Mouse (Mus musculus) neural tube, embryonic 15.5 days (tissue): Measurements from ENCODE around the gene Lrrc1. TPM values are rescaled to one million over a fixed set of nuclear protein-coding genes. Genes with fewer than 3 reads are reported as not detected.
"Not testable (repeated sequence)": the region's sequence is repeated elsewhere in the genome, so short reads cannot be mapped to it uniquely, and the experiment has no call there.

Experiments
- ATAC-seq: fragments of 200-750 bp; cut with Nextera tagmentation; 2 replicates; pipeline ENCODE4 v1.8.0; 2017; ENCODE audit warnings: mild to moderate bottlenecking, moderate TSS enrichment, moderate library complexity; ENCODE audit not compliant: low FRiP score
- H3K27ac ChIP-seq: fragments of 300-500 bp; sonication (generic); replicated peaks from 2 replicates; pipeline ENCODE4 v1.5.1; 2015; ENCODE audit warnings: mild to moderate bottlenecking, inconsistent platforms
- H3K27me3 ChIP-seq: fragments of 300-500 bp; sonication (generic); replicated peaks from 2 replicates; pipeline ENCODE4 v1.6.1; 2015; ENCODE audit warnings: inconsistent platforms
- H3K36me3 ChIP-seq: fragments of 300-500 bp; sonication (generic); 2 replicates; pipeline ENCODE4 v1.6.1; 2015; ENCODE audit warnings: inconsistent platforms
- H3K4me1 ChIP-seq: fragments of 300-500 bp; sonication (generic); 2 replicates; pipeline ENCODE4 v1.6.1; 2015; ENCODE audit warnings: inconsistent platforms
- H3K4me2 ChIP-seq: fragments of 300-500 bp; sonication (generic); 2 replicates; pipeline ENCODE4 v1.6.1; 2015; ENCODE audit warnings: inconsistent platforms, mild to moderate bottlenecking, moderate library complexity
- H3K4me3 ChIP-seq: fragments of 300-500 bp; sonication (generic); replicated peaks from 2 replicates; pipeline ENCODE4 v1.5.1; 2015; ENCODE audit warnings: mild to moderate bottlenecking, inconsistent platforms
- H3K9ac ChIP-seq: fragments of 300-500 bp; sonication (generic); replicated peaks from 2 replicates; pipeline ENCODE4 v1.6.1; 2015; ENCODE audit warnings: mild to moderate bottlenecking, inconsistent platforms
- H3K9me3 ChIP-seq: fragments of 300-500 bp; sonication (generic); replicated peaks from 2 replicates; pipeline ENCODE4 v1.6.1; 2016; ENCODE audit warnings: inconsistent platforms
- WGBS: fragments of 180-500 bp; shearing (Covaris S2); methylation state at CpG from one replicate; pipeline ENCODE4 v1.1.7; 2015; ENCODE audit warnings: mixed read lengths; 5-methylcytosine and 5-hydroxymethylcytosine counted together
- polyA plus RNA-seq: library from polyadenylated mRNA; unstranded; fragments of >200 nt; fragmentation: Nextera tagmentation; extraction: Ambion mirVana; gene quantifications from 2 replicates; pipeline ENCODE4 v1.2.1, GENCODE M21; 2015

Lrrc1 gene
- 4.8 and 8.6 TPM in 2 replicates for polyA plus RNA-seq

- Histone ChIP-seq H3K4me1 (peaks cover 30% of the 10 kb centered on the region), H3K9me3 (no peaks in the 10 kb centered on the region), H3K4me2 (peak within 1 kb of the TSS; percentile 100), H3K27ac (peak within 1 kb of the TSS; percentile 74), H3K36me3 (no peaks in the 10 kb centered on the region), H3K9ac (peak within 1 kb of the TSS; percentile 72), H3K4me3 (peak within 1 kb of the TSS; percentile 76), H3K27me3 (no peaks in the 10 kb centered on the region; the same call in 1 of the 2 replicates)
- WGBS = under 1% methylated on average over 88 of the region's 88 CpGs
- peak; percentile 93 for ATAC-seq
Measured at GRCm38 (mm10) chr9:77544354-77545067, at the start of gene Lrrc1. TSS of gene Lrrc1 (minus strand) at chr9:77544870.

GRCm38 (mm10) chr9:77592423-77592822 lies 47.8 kb upstream of the Lrrc1 start:
- no peaks in the 10 kb centered on the region for H3K36me3 ChIP-seq
- no peak overlapping the region for H3K4me2 ChIP-seq
- H3K4me3 ChIP-seq = no peak overlapping the region
- no peak for ATAC-seq
- no peaks in the 10 kb centered on the region for H3K27me3 ChIP-seq
- H3K4me1 ChIP-seq = peaks cover 8% of the 10 kb centered on the region
- WGBS = 71% methylated on average over 4 of the region's 4 CpGs
- no peaks in the 10 kb centered on the region for H3K9me3 ChIP-seq
- no peak overlapping the region for H3K9ac ChIP-seq
- H3K27ac ChIP-seq = no peak overlapping the region

- no peak for ATAC-seq
- Histone ChIP-seq H3K4me2 (no peak overlapping the region), H3K4me1 (no peaks in the 10 kb centered on the region), H3K27me3 (no peaks in the 10 kb centered on the region), H3K27ac (no peak overlapping the region), H3K4me3 (no peak overlapping the region), H3K9me3 (no peaks in the 10 kb centered on the region), H3K36me3 (no peaks in the 10 kb centered on the region), H3K9ac (no peak overlapping the region)
- 39% methylated on average over 2 of the region's 2 CpGs for WGBS
Measured at GRCm38 (mm10) chr9:77589496-77589895, 44.8 kb upstream of the Lrrc1 start.

- Histone ChIP-seq H3K4me2 (no peak overlapping the region), H3K4me1 (no peaks in the 10 kb centered on the region), H3K27ac (no peak overlapping the region), H3K9me3 (no peaks in the 10 kb centered on the region), H3K4me3 (no peak overlapping the region), H3K27me3 (no peaks in the 10 kb centered on the region), H3K9ac (no peak overlapping the region), H3K36me3 (no peaks in the 10 kb centered on the region)
- ATAC-seq = no peak
- WGBS = 77% methylated on average over 7 of the region's 7 CpGs
Measured at GRCm38 (mm10) chr9:77587616-77588015, 42.9 kb upstream of the Lrrc1 start.

- Histone ChIP-seq H3K9me3 (no peaks in the 10 kb centered on the region), H3K4me2 (no peak overlapping the region), H3K4me3 (no peak overlapping the region), H3K27me3 (no peaks in the 10 kb centered on the region), H3K27ac (no peak overlapping the region), H3K36me3 (no peaks in the 10 kb centered on the region), H3K9ac (no peak overlapping the region), H3K4me1 (no peaks in the 10 kb centered on the region)
- WGBS = 58% methylated on average over 6 of the region's 6 CpGs
- no peak for ATAC-seq
Measured at GRCm38 (mm10) chr9:77586806-77587591, 42.3 kb upstream of the Lrrc1 start.

- H3K27me3 ChIP-seq = no peaks in the 10 kb centered on the region
- no peak overlapping the region for H3K4me3 ChIP-seq
- H3K4me2 ChIP-seq = no peak overlapping the region
- H3K9me3 ChIP-seq = no peaks in the 10 kb centered on the region
- ATAC-seq = no peak
- no peak overlapping the region for H3K9ac ChIP-seq
- no peaks in the 10 kb centered on the region for H3K36me3 ChIP-seq
- no peaks in the 10 kb centered on the region for H3K4me1 ChIP-seq
- no peak overlapping the region for H3K27ac ChIP-seq
- 96% methylated on average over 6 of the region's 6 CpGs for WGBS
Measured at GRCm38 (mm10) chr9:77584746-77585145, 40.1 kb upstream of the Lrrc1 start.

GRCm38 (mm10) chr9:77583302-77583701 lies 38.6 kb upstream of the Lrrc1 start:
- Histone ChIP-seq H3K9ac (no peak overlapping the region), H3K4me2 (no peak overlapping the region), H3K4me1 (no peaks in the 10 kb centered on the region), H3K36me3 (no peaks in the 10 kb centered on the region), H3K27me3 (no peaks in the 10 kb centered on the region), H3K27ac (no peak overlapping the region), H3K4me3 (no peak overlapping the region), H3K9me3 (no peaks in the 10 kb centered on the region)
- no peak for ATAC-seq
- WGBS = 83% methylated on average over 2 of the region's 2 CpGs

- ATAC-seq = no peak
- Histone ChIP-seq H3K4me2 (no peak overlapping the region), H3K27ac (no peak overlapping the region), H3K27me3 (no peaks in the 10 kb centered on the region), H3K4me1 (no peaks in the 10 kb centered on the region), H3K4me3 (no peak overlapping the region), H3K9ac (no peak overlapping the region), H3K36me3 (no peaks in the 10 kb centered on the region), H3K9me3 (no peaks in the 10 kb centered on the region)
- WGBS = 76% methylated on average over 3 of the region's 3 CpGs
Measured at GRCm38 (mm10) chr9:77579827-77580226, 35.2 kb upstream of the Lrrc1 start.

GRCm38 (mm10) chr9:77577931-77578330 lies 33.3 kb upstream of the Lrrc1 start:
- H3K27me3 ChIP-seq = no peaks in the 10 kb centered on the region
- no peak for ATAC-seq
- no peak overlapping the region for H3K4me3 ChIP-seq
- WGBS = 92% methylated on average over 8 of the region's 8 CpGs
- no peak overlapping the region for H3K9ac ChIP-seq
- H3K36me3 ChIP-seq = no peaks in the 10 kb centered on the region
- no peaks in the 10 kb centered on the region for H3K4me1 ChIP-seq
- no peak overlapping the region for H3K4me2 ChIP-seq
- no peak overlapping the region for H3K27ac ChIP-seq
- H3K9me3 ChIP-seq = no peaks in the 10 kb centered on the region

GRCm38 (mm10) chr9:77577409-77577808 lies 32.7 kb upstream of the Lrrc1 start:
- no peak overlapping the region for H3K27ac ChIP-seq
- H3K4me2 ChIP-seq = no peak overlapping the region
- no peak overlapping the region for H3K9ac ChIP-seq
- no peaks in the 10 kb centered on the region for H3K36me3 ChIP-seq
- H3K27me3 ChIP-seq = no peaks in the 10 kb centered on the region
- H3K4me1 ChIP-seq = no peaks in the 10 kb centered on the region
- ATAC-seq = no peak
- no peaks in the 10 kb centered on the region for H3K9me3 ChIP-seq
- H3K4me3 ChIP-seq = no peak overlapping the region

GRCm38 (mm10) chr9:77576320-77576719 lies 31.6 kb upstream of the Lrrc1 start:
- Histone ChIP-seq H3K9me3 (no peaks in the 10 kb centered on the region), H3K4me2 (no peak overlapping the region), H3K27ac (no peak overlapping the region), H3K4me3 (no peak overlapping the region), H3K9ac (no peak overlapping the region), H3K27me3 (no peaks in the 10 kb centered on the region), H3K36me3 (no peaks in the 10 kb centered on the region), H3K4me1 (no peaks in the 10 kb centered on the region)
- ATAC-seq = no peak

- not testable (repeated sequence) for H3K9ac ChIP-seq, H3K4me2 ChIP-seq, H3K27me3 ChIP-seq, ATAC-seq, H3K4me3 ChIP-seq, H3K27ac ChIP-seq, H3K9me3 ChIP-seq, H3K4me1 ChIP-seq, H3K36me3 ChIP-seq
- 55% methylated on average over 4 of the region's 4 CpGs for WGBS
Measured at GRCm38 (mm10) chr9:77574996-77575395, 30.3 kb upstream of the Lrrc1 start.
